Mouse (Mus musculus): ENCODE results near the gene Tjp1. TPM values are rescaled to one million over a fixed set of nuclear protein-coding genes. Genes with fewer than 3 reads are reported as not detected.

Tjp1 gene
- total RNA-seq, 2 experiments from 2014 or later = 147 to 148 TPM

GRCm38 (mm10) chr7:65370787-65371616 lies 156.6 kb downstream of the Tjp1 start:
- intact Hi-C loops (cut with DNase I) = loop anchor here (5.0 kb wide), 2 partner anchors 46 to 101 kb away; no protein-coding TSS in a partner anchor
- peak; percentile 89 to 91 for DNase-seq (ENCODE audit: low spot score in 2 of 2)

- intact Hi-C loops (cut with DNase I) = loop anchor here (5.0 kb wide), 2 partner anchors 47 to 102 kb away; no protein-coding TSS in a partner anchor
- peak in 1 of 2 experiments; percentile 45 for DNase-seq (ENCODE audit: low spot score in 2 of 2)
Observed at GRCm38 (mm10) chr7:65370381-65370786, 157.2 kb downstream of the Tjp1 start.

GRCm38 (mm10) chr7:65369101-65369500 lies 158.5 kb downstream of the Tjp1 start:
- intact Hi-C loops (cut with DNase I) = no loop called here
- DNase-seq (ENCODE audit: low spot score in 2 of 2) = no peak

GRCm38 (mm10) chr7:65367386-65368245 lies 160.0 kb downstream of the Tjp1 start:
- DNase-seq (ENCODE audit: low spot score in 2 of 2) = no peak
- intact Hi-C loops (cut with DNase I) = no loop called here

GRCm38 (mm10) chr7:65366153-65366552 lies 161.4 kb downstream of the Tjp1 start:
- DNase-seq (ENCODE audit: low spot score in 2 of 2) = no peak
- intact Hi-C loops (cut with DNase I) = no loop called here

GRCm38 (mm10) chr7:65365560-65365959 lies 162.0 kb downstream of the Tjp1 start:
- intact Hi-C loops (cut with DNase I) = no loop called here
- no peak for DNase-seq (ENCODE audit: low spot score in 2 of 2)

- DNase-seq (ENCODE audit: low spot score in 2 of 2) = peak in 1 of 2 experiments; percentile 67
- intact Hi-C loops (cut with DNase I) = no loop called here
Observed at GRCm38 (mm10) chr7:65360278-65360677, 167.3 kb downstream of the Tjp1 start.

GRCm38 (mm10) chr7:65359774-65360173 lies 167.8 kb downstream of the Tjp1 start:
- intact Hi-C loops (cut with DNase I) = no loop called here
- peak in 1 of 2 experiments; percentile 44 for DNase-seq (ENCODE audit: low spot score in 2 of 2)

GRCm38 (mm10) chr7:65357538-65357937 lies 170.0 kb downstream of the Tjp1 start:
- intact Hi-C loops (cut with DNase I) = no loop called here

GRCm38 (mm10) chr7:65356204-65356603 lies 171.4 kb downstream of the Tjp1 start:
- no peak for DNase-seq (ENCODE audit: low spot score in 2 of 2)
- intact Hi-C loops (cut with DNase I) = no loop called here

More at GRCm38 (mm10) chr7:65357538-65357937, 170.0 kb downstream of the Tjp1 start:
- DNase-seq (ENCODE audit: low spot score in 2 of 2) = peak; percentile 57 to 83

- no peak for DNase-seq (ENCODE audit: low spot score in 2 of 2)
- intact Hi-C loops (cut with DNase I) = no loop called here
Observed at GRCm38 (mm10) chr7:65354908-65355307, 172.7 kb downstream of the Tjp1 start.

GRCm38 (mm10) chr7:65350348-65351079 lies 177.1 kb downstream of the Tjp1 start:
- DNase-seq (ENCODE audit: low spot score in 2 of 2) = no peak
- intact Hi-C loops (cut with DNase I) = no loop called here

GRCm38 (mm10) chr7:65348540-65348939 lies 179.0 kb downstream of the Tjp1 start:
- DNase-seq (ENCODE audit: low spot score in 2 of 2) = no peak
- intact Hi-C loops (cut with DNase I) = no loop called here

- intact Hi-C loops (cut with DNase I) = no loop called here
- DNase-seq (ENCODE audit: low spot score in 2 of 2) = peak in 1 of 2 experiments; percentile 35
Observed at GRCm38 (mm10) chr7:65345314-65345713, 182.3 kb downstream of the Tjp1 start.

GRCm38 (mm10) chr7:65337581-65338270 lies 189.9 kb downstream of the Tjp1 start:
- DNase-seq (ENCODE audit: low spot score in 2 of 2) = no peak
- intact Hi-C loops (cut with DNase I) = no loop called here

- intact Hi-C loops (cut with DNase I) = no loop called here
- DNase-seq (ENCODE audit: low spot score in 2 of 2) = no peak
Observed at GRCm38 (mm10) chr7:65333081-65333760, 194.4 kb downstream of the Tjp1 start.

- DNase-seq (ENCODE audit: low spot score in 2 of 2) = peak; percentile 74 to 82
- intact Hi-C loops (cut with DNase I) = loop anchor here (1.0 to 5.0 kb wide), 4 partner anchors 180 to 323 kb away; partner anchors contain the start of gene Tarsl2
Observed at GRCm38 (mm10) chr7:65319047-65319725, 208.4 kb downstream of the Tjp1 start.

- intact Hi-C loops (cut with DNase I) = loop anchor here (5.0 kb wide), 2 partner anchors 300 to 325 kb away; partner anchors contain the start of gene Tarsl2
- peak; percentile 64 to 69 for DNase-seq (ENCODE audit: low spot score in 2 of 2)
Observed at GRCm38 (mm10) chr7:65317418-65317817, 210.2 kb downstream of the Tjp1 start.
